Mouse (Mus musculus): Measurements from ENCODE around the gene A830031A19Rik.

GRCm38 (mm10) chr11:24050032-24050757, 24.7 kb downstream of the A830031A19Rik start:
- no peak for TF ChIP-seq ETS1 (IDR thresholded peaks at IDR 0.05; ENCODE audit: low read depth, low read length)
- no peak for TF ChIP-seq MXI1 (IDR thresholded peaks at IDR 0.05; ENCODE audit: low read depth, low read length)

All from MEL (cell line).